Mouse (Mus musculus): ENCODE data around the gene Scel.
"Not testable (repeated sequence)": the region's sequence is repeated elsewhere in the genome, so short reads cannot be mapped to it uniquely, and the experiment has no call there.

Gene Scel

GRCm38 (mm10) chr14:103512802-103513472 is at the start of gene Scel:
Scel (plus strand) TSS chr14:103513342.
- in situ Hi-C loops (cut with MboI): no loop called here

GRCm38 (mm10) chr14:103468691-103469463 is 44.3 kb upstream of the Scel start:
- in situ Hi-C loops (cut with MboI): loop anchor here (5.0 kb wide), 1 partner anchor 117 kb away; no protein-coding TSS in a partner anchor

DNA sequence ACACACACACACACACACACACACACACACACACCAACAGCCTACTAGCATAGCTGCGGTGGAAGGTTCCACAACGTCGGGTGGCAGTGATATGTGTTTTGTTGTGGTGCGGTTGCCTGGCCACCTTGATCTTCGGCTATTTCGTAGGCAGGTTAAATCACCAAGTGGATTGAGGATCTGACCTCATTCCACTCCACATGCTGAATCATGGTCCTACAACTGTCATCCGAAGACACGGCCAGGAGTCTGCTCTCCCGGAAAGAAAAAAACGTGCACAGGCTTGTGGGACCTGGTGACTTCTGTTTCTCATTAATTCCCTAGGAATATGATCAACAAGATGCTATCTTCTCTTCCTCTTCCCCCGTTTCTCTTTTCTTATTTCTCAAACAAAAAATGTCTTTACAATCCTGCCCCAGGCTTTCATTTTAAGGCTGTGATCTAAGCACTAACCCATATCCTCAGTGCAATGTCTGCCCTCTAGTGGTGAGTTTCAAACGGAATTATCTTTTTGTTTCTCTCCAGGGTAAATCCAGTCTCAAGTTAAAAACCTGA is 43.6 kb upstream of the Scel start:
- in situ Hi-C loops (cut with MboI): loop anchor here (5.0 kb wide), 1 partner anchor 117 kb away; no protein-coding TSS in a partner anchor

DNA sequence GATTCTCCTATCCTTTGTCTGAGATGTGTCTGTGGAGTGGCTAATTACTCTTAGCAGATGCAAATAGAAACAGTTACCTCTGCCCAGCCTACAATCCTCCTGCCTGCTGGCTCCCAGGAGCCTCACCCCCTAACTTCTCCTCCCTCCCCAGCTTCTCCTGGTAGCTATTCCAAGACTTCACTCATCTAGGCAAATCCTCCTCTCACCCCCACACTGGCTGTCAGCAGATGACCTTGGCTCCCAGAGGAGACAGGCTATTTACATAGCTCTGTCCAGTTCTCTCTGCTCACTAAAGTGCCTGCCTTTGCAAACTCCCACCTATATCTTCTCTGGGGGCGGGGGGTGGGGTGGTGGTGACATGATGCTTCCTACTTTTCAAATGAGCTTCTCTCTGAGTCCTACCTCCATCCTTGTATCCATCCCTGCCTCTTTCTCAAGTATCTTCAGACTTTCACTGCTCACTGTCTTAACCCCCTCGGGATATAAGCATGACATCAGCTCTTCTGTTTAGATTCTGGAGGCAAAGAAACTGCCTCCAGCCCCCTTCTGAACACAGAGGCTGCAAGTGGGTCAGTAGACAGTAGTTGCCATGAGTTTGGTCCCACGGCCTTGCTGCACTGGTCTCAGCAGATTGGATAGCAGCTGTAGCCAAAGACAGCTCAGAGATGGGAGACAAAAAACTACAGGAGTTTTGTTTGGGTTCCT is 41.9 kb upstream of the Scel start:
- in situ Hi-C loops (cut with MboI): no loop called here

DNA sequence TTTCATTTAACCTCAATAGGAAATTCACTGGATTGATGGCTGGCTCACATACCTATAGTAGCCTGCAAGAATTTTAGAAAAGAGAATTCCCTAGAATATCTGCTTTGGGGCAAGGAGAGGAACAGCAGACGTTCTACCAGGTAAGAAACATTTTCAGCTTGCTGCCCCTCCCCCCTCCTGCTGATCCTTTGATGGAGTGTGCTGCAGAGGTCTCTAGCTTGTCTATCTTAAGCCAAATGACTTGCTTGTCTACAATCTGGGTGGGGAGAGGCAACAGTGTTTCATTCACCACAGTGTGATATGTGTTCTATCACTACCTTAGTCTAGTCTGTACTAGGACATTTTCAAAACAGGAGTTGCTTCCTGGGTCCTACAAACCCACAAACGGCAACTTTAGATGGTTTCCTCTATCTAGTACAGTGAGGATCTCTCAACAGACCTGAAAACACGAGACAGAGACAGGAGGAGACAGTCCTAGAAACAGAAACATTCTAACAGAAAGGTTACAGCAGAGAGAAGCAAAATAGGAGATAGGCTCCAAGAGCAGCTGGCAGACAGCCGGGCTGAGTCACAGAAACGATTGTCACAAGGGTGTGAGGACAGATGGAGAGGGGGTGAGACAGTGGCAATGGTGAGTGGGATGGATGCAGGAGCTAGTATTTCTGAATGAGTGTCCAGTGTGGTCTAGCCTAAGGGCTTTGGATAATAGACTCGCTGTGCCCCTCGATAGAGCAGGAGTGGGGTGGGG is 41.2 kb upstream of the Scel start:
- in situ Hi-C loops (cut with MboI): no loop called here

GRCm38 (mm10) chr14:103472554-103472905 is 40.6 kb upstream of the Scel start:
- in situ Hi-C loops (cut with MboI): no loop called here

DNA sequence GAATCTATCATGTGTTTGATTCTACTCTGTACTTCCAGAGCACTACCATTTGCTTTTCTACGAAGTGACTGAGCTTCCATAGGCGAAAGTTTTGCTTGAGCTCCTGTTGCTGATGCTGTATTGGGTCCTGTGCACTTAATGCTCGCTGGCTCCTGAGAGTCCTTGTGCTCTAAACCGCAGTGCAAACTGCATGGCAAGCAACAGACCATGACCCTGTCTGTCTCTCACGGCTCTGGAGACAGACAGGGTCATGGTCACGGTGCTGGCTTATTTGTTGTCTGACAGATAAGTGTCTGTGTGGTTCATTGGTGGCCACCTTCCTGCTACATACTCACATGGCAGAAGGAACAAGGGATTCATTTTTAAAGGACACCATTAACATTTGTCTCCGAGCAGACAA is 37.8 kb upstream of the Scel start:
- in situ Hi-C loops (cut with MboI): no loop called here

DNA sequence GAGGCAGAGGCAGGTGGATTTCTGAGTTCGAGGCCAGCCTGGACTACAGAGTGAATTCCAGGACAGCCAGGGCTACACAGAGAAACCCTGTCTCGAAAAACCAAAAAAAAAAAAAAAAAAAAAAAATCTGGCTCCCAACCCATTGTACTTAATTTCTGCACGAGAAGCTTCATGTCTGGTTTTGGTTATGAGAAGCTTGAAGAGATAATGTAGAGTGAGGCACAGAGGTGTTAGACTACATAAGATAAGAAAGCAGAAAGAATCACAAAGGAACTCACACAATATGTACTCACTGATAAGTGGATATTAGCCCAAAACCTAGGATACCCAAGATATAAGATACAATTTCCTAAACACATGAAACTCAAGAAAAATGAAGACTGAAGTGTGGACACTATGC is 36.9 kb upstream of the Scel start:
- in situ Hi-C loops (cut with MboI): not testable (repeated sequence)

GRCm38 (mm10) chr14:103477281-103477680 is 35.9 kb upstream of the Scel start:
- in situ Hi-C loops (cut with MboI): no loop called here

- in situ Hi-C loops (cut with MboI): no loop called here
These were observed 35.2 kb upstream of the Scel start for GRCm38 (mm10) chr14:103477959-103478358.

GRCm38 (mm10) chr14:103479446-103479845 is 33.7 kb upstream of the Scel start:
- in situ Hi-C loops (cut with MboI): no loop called here

DNA sequence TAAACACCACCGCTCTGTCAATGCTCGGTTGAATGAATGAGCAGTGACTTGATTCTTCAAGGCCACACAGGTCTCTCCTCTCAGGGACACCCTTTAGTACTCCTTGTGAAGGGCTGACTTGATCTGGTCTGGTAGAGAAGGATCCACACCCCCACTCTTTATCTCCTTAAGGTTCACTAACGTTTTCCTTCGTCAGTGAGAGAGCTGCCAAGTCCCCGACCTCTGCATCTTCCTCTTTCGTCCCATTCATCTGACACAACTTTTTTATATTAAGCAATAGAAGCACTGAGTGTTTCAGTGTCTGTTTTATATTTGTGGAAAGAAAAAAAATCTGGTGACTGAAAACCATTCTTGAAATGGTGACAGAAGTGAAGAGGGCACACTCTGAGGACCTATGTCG is 31.6 kb upstream of the Scel start:
- in situ Hi-C loops (cut with MboI): no loop called here

- in situ Hi-C loops (cut with MboI): no loop called here
These were observed 27.5 kb upstream of the Scel start for GRCm38 (mm10) chr14:103485671-103486070.

- in situ Hi-C loops (cut with MboI): no loop called here
These were observed 26.2 kb upstream of the Scel start for GRCm38 (mm10) chr14:103486974-103487373.

GRCm38 (mm10) chr14:103488659-103489058 is 24.5 kb upstream of the Scel start:
- in situ Hi-C loops (cut with MboI): no loop called here

- in situ Hi-C loops (cut with MboI): no loop called here
These were observed 14.9 kb upstream of the Scel start for GRCm38 (mm10) chr14:103498199-103498598.

GRCm38 (mm10) chr14:103498613-103499012 is 14.5 kb upstream of the Scel start:
- in situ Hi-C loops (cut with MboI): no loop called here

- in situ Hi-C loops (cut with MboI): no loop called here
These were observed 14.1 kb upstream of the Scel start for GRCm38 (mm10) chr14:103499060-103499459.

GRCm38 (mm10) chr14:103500309-103500708 is 12.8 kb upstream of the Scel start:
- in situ Hi-C loops (cut with MboI): no loop called here

DNA sequence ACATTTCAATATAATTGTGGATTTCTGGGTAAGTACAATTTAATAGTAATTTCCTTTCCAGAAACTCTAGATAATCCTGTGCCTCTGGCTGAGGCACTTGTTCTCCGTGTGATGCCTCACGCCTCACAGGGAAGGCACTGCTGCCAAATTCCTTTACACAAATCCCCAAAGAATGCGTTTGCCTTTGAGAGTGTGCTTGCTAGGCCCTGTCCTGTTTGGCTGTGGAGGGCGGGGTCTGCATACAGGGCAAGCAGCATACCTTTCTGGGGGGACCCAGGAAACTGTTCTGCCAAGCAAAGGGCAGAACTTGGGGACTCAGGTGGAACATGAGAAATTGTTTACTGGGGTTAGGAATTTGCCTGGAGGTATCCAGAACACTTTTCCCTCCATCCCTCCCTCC is 12.2 kb upstream of the Scel start:
- in situ Hi-C loops (cut with MboI): no loop called here

GRCm38 (mm10) chr14:103504514-103504913 is 8.6 kb upstream of the Scel start:
- in situ Hi-C loops (cut with MboI): no loop called here

DNA sequence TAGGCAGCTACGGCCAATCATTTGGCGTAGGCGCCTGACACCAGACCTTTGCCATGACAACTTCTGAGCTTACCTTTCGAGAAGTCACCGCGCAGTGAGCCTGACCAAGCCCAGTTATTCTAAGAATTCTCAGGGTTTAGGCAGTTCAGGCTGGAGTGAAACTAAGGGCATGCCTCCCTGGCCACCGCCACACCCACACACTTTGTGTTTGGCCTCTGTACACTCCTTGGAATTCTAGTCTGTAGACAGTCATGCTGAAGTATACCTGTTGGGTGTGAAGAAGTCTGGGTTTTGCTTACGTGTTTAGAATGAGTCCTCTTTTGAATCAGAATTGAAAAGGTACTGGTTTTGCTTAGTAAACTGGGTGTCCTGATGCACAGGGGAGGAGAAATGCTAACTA is 3.6 kb upstream of the Scel start:
- in situ Hi-C loops (cut with MboI): no loop called here

All from mature B cell (primary cell).